Mouse (Mus musculus): ENCODE data around the gene Mtmr1.

Gene Mtmr1

GRCm38 (mm10) chrX:71442916-71443315, 78.4 kb downstream of the Mtmr1 start:
- DNase-seq (ENCODE audit: low spot score in 2 of 2): no peak

- no peak for DNase-seq (ENCODE audit: low spot score in 2 of 2)
Observed at GRCm38 (mm10) chrX:71456078-71456737, 91.6 kb downstream of the Mtmr1 start.

- DNase-seq (ENCODE audit: low spot score in 2 of 2): no peak
Observed at GRCm38 (mm10) chrX:71464138-71464826, 99.7 kb downstream of the Mtmr1 start.

- no peak for DNase-seq (ENCODE audit: low spot score in 2 of 2)
Observed at GRCm38 (mm10) chrX:71465417-71465816, 100.9 kb downstream of the Mtmr1 start.

- no peak for DNase-seq (ENCODE audit: low spot score in 2 of 2)
Observed at GRCm38 (mm10) chrX:71467491-71467890, 102.9 kb downstream of the Mtmr1 start.
